Mouse (Mus musculus) ovary, postnatal 14 days (tissue): ENCODE results near the gene Dock9.
A peak's percentile ranks its signal among the peaks of the same experiment; 100 is the strongest.
"Not testable (repeated sequence)": the region's sequence is repeated elsewhere in the genome, so short reads cannot be mapped to it uniquely, and the experiment has no call there.

ENCODE experiments used
- DNase-seq: peaks from one replicate; pipeline ENCODE4 v3.0.0; 2022; ENCODE audit warnings: low spot score

The Dock9 gene

GRCm38 (mm10) chr14:121697709-121698619 is 99.7 kb downstream of the Dock9 start:
- peak; percentile 41 for DNase-seq

DNA sequence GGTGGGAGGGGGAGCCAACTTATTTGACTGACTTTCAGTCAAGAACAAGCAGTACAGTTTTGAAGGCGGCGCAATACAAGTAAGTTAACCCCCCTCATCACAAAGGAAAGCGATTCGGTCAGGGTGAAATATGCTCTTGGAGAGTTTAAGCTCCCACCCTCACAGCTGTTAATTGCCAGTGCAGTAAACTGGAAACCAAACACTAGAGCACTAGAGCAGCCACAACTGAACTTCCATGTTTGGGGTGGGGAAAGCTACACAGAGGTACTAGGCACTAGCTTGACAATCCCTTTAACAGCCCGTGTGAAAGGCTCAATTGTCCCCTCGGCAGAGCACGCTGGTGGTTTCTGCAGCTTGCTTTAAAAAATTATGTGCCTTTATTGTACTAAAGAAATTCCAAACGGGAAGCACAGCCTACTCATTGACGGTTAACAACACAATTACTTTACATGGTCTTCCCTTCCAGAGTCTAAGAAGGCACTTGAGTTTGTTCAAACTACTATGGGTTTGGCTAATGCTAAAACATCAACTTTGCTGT is 100.4 kb downstream of the Dock9 start:
- DNase-seq: no peak

DNA sequence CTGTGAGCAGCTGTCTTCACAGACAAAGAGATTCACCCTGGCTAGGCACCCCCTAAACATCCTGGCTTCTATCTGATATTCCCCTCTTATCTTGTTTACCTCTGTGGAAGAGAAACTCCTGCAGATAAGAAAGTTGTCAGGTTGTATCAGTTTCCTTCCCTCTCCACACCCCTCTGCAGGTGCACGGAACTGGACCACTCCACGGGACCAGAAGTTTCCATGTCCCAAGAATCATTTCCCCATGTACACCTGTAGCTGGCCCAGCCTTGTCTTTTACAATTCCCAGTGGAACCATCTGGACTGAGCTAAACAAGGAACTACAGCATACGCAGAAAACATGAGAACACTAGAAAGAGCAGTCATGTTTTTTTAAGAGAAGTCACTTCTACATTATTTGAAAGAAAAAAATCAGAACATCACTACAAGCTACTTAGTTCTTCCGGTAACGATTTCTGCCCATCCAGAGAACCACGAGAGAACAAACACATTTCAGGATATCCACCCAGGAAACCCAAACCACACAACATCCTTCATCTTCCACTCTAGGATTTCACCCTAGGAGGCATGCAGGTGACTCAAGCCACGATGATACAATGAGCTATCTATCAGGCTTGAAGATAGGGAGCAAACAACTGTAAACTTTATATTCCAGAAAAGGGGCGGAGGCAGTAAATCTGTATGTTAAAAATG is 101.1 kb downstream of the Dock9 start:
- no peak for DNase-seq

DNA sequence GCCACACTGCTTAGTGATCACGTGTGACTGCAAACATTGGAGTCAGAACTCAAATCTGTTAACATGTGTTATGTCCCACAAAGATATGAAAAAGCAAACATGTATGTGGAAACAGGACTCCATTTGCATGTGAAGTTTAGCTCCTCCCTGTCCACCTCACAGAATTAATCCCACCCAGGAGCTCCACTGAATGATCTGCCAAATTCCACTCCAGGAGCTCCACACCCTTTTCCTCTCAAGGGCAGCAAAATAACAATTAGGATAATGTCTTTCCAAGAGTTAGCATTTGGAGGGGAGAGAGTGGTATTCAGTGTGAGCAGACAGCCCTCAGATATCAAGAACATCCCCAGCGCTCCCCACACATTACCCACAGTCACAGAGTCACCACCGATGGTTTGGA is 102.9 kb downstream of the Dock9 start:
- DNase-seq: no peak

DNA sequence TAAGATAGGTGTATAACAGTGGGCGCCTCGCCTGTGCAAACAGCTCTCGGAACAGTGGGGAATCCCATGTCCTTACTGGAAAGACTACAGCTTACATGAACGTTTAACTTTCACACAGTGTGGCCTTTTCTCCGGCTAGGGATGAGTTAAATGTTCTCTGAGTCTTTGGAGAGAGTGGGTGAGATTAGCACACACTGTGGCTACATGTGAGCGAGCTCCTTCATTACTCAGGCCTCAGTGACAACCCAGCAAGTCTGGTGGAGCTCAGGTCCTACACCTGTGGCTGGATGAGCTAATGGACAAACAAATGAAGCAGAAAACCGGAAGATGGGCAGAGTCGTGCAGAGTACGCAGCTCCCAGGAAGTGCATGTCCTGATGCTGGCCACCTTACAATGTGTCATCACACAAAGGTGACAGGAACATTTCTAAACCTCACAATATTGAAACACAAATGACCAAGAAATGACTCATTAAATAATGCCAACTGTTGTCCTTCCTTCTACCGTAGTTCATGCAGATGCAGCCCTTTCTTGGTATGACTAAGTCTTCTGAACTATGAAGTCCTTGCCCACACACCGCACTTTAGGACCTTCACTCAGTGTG is 103.5 kb downstream of the Dock9 start:
- DNase-seq: no peak

- DNase-seq: not testable (repeated sequence)
Observed at GRCm38 (mm10) chr14:121689649-121690048, 108.0 kb downstream of the Dock9 start.

GRCm38 (mm10) chr14:121688175-121688574 is 109.5 kb downstream of the Dock9 start:
- no peak for DNase-seq

GRCm38 (mm10) chr14:121687274-121687673 is 110.4 kb downstream of the Dock9 start:
- no peak for DNase-seq

GRCm38 (mm10) chr14:121678913-121679312 is 118.7 kb downstream of the Dock9 start:
- DNase-seq: no peak

DNA sequence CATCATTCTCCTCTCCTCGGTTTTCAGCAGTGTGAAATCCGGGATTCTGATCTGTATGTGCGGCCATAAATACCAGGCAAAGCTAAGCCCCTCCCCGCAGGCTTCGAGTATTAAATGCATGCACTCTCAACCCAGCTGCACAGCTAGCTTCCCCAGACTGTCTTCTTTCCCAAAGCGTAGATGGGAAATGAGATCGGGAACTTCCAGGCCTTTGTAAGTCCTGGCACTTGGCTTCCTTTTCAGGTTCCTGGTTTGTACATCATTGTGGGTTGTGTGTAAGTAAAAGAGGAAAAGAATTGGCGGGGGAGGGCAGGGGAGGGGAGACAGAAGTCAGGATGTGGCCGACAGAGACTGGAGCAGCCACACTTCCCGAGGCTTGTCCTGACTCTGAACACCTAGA is 119.2 kb downstream of the Dock9 start:
- DNase-seq: no peak

DNA sequence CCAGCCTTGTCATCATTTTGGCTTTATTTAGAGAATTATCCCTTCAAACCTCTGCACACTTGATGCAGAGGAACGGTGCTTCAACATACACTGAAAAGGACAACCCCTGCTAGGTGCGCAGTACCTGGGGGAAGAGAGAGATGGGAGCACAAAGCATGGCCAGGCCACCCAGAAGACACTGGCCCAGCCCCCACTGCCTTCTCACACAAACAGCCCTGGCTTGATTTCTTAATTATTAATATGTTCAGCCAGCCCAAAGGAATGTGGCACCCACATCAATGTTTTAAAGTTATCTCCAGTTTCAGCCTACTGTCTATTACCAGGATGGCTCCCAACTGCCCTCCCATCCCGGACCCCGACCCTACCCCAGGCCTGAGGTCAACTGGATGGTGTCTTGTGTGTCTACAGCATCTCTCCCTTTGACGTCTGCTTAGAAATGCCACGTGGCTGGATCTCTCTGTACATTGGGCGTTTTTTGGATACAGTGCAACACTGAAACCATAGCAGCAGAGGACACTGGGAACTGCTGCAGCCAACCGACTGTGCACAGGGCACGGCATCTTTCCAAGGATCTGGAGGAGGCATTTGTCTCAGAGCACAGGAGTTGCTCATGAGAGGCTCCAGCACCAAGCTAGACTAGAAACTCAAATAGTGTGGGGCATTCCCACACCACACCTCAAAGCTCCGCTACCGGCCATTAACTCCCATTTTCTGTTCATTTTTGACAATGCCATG is 120.9 kb downstream of the Dock9 start:
- no peak for DNase-seq

GRCm38 (mm10) chr14:121676121-121676591 is 121.5 kb downstream of the Dock9 start:
- no peak for DNase-seq

- no peak for DNase-seq
Observed at GRCm38 (mm10) chr14:121675579-121675978, 122.1 kb downstream of the Dock9 start.

DNA sequence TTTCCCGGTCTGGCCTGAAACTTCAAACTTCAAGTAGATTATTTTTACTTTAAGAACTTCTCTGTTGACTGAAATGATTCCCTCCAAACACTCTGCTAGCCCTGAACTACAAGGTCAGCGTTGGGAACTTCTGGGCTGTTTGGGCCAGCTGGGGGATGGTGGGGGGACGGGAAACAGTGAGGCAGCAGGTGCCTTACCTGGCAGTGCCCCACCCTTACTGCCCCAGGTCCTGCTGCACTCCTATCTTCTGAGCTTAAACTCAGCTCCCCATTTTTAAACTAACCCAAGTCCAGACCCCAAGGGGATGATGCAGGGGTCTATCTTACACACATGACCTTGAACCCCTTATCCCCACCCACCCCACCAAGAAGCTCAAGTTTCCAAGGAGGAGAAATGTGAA is 122.5 kb downstream of the Dock9 start:
- no peak for DNase-seq

DNA sequence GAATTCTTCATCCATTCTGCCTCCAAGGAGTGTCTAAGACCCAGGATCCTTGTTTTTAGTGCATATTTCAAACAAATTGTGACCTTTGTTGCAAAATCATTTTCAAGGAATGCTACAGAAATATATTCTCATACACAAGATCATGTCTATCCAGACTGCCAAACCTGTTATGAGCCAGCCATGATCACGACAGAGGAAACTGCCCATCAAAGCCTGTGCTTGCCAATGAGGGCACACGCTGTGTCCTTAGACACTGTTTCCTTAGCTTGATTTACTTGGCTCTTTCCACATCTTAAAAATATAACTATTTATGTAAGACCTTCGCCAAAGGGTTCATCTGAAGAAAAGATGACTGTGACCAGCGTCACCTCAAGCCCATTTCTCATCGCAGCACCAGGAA is 127.6 kb downstream of the Dock9 start:
- DNase-seq: no peak

DNA sequence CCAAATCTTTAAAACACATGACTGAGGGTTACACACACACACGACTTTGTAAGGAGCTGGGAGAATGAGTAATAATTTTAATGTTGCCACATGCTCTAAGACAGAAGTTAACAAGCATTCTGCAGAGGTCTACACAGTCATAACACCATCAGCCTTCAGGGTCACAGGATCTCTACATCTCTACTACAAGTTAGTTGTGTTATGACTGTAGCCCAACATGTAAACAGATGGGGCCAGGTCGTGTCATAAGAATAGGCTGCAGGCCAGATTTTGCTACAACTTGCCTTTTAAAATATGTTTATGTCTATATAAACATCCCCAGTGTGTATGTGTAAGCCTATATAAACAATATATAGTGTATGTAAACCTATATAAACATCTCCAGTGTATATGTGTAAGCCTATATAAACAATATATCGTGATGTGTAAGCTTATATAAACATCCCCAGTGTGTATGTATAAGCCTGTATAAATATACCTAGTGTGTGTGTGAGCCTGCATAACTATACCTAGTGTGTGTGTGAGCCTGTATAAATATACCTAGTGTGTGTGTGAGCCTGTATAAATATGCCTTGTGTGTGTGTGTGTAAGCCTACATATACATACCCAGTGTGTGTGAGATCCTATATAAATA is 130.9 kb downstream of the Dock9 start:
- no peak for DNase-seq

DNA sequence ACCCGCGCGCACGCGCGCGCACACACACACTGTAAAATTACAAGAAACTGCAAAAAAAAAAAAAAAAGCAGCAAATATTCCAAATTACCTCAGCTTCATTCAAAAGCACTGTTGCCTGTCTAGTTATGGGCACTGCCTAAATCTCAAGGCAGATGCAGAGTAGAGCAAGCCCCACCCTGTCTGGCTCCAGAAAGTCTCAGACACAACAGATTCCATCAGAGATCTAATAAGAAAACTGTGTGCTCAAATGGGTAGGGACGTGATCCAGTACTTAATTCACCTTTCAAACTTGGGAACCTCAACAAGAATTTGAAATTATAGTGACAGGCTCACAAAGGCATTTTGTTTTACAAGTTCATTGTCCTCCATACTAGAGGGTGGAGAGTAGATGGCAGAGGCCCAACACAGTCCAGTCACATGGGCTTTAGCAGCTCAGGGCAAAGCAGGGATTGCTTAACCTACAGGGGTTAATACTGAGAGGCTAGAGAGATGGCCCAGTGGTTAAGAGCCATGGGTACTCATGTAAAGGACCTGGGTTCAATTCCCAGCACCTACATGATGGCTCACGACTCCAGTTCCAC is 131.9 kb downstream of the Dock9 start:
- DNase-seq: no peak

DNA sequence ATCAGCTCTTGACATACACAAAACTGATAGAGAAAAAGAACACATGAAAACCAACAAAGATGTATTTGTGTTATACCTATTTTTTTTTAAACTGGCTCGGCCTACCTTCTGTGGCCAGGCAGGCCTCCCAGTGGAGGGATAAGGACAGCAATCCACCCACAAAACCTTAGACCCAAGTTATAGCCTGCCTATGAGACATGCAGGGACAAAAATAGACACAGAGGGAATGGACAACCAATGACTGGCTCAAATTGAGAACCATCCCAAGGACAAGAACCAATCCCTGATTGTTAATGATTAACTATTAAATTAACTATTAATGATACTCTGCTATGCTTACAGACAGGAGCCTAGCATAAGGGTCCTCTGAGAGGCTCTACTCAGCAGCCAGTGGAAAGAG is 133.7 kb downstream of the Dock9 start:
- no peak for DNase-seq

GRCm38 (mm10) chr14:121660918-121661317 is 136.7 kb downstream of the Dock9 start:
- DNase-seq: no peak

GRCm38 (mm10) chr14:121660167-121660894 is 137.3 kb downstream of the Dock9 start:
- no peak for DNase-seq
